Mouse (Mus musculus): ENCODE data around the gene Rsph1. TPM values are rescaled to one million over a fixed set of nuclear protein-coding genes. Genes with fewer than 3 reads are reported as not detected.
A peak's percentile ranks its signal among the peaks of the same experiment; 100 is the strongest.

Gene Rsph1
- polyA plus RNA-seq, 1 experiment = 10.4 TPM

DNA sequence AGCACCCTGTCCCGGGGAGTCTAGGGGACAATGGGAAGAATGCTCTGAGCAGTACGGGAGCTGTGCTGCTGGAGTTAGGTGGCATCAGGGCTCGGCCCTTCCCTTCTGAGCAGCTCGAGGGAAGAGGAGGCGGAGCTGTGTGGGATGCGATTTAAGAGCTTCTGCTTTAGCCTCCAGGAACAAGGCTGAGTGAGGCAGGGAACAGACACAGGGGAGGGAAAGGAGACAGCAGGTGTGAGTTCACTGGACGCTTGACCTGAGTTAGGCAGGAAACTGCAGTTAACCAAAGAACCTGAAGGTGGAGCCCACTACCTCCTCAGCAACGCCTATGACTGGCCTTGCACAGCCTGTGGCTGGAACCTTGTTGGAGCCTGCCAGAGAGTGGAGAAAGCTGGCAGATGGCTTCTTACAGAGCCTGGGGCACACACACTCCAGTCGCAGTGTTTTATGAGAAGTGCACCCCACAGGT, 22.7 kb downstream of the Rsph1 start:
- peak; percentile 74 for TF ChIP-seq CTCF (IDR thresholded peaks at IDR 0.05; ENCODE audit: control insufficient read depth, insufficient read depth, low read length)
- no peak for TF ChIP-seq POLR2A (IDR thresholded peaks at IDR 0.05; ENCODE audit: borderline replicate concordance, control insufficient read depth, low read depth, low read length)
- H3K27ac ChIP-seq (ENCODE audit: control insufficient read depth, insufficient read depth, low read depth, low read length, poor library complexity) = peak overlapping the region; percentile 47; the same call in 1 of the 2 replicates
- WGBS = 29% methylated on average over 9 of the region's 9 CpGs

DNA sequence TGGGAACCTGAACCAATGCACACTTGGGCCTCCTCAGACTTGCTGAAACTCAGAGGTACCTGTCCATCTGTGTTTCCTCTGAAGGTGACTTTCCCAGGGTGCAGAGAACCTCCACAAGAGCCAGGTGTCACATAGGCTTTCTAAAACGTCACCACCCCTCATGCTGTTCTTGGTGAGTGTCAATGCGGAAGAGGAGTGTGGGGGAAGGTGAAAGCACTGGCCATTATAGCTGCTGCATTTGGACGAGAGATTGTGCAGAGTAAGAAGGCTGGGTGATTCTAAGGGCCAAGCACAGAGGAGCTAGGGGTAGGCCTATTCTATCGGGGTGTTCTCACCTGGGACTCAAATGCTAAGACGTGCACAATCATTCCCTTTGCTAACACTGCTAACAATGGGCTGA, 23.2 kb downstream of the Rsph1 start:
- Histone ChIP-seq H3K4me1 (ENCODE audit: control insufficient read depth, insufficient read depth, low read length) (no peaks in the 10 kb centered on the region; the same call in 1 of the 2 replicates), H3K4me3 (replicated peaks; ENCODE audit: control insufficient read depth, low read depth, low read length) (no peak overlapping the region), H3K27ac (ENCODE audit: control insufficient read depth, insufficient read depth, low read depth, low read length, poor library complexity) (no peak overlapping the region)
- TF ChIP-seq POLR2A (IDR thresholded peaks at IDR 0.05; ENCODE audit: borderline replicate concordance, control insufficient read depth, low read depth, low read length) (no peak), CTCF (IDR thresholded peaks at IDR 0.05; ENCODE audit: control insufficient read depth, insufficient read depth, low read length) (no peak)
- WGBS = 74% methylated on average over 5 of the region's 5 CpGs

More for the DNA sequence above, 22.7 kb downstream of the Rsph1 start:
- H3K4me3 ChIP-seq (replicated peaks; ENCODE audit: control insufficient read depth, low read depth, low read length) = no peak overlapping the region
- H3K4me1 ChIP-seq (ENCODE audit: control insufficient read depth, insufficient read depth, low read length) = no peaks in the 10 kb centered on the region; the same call in 1 of the 2 replicates

DNA sequence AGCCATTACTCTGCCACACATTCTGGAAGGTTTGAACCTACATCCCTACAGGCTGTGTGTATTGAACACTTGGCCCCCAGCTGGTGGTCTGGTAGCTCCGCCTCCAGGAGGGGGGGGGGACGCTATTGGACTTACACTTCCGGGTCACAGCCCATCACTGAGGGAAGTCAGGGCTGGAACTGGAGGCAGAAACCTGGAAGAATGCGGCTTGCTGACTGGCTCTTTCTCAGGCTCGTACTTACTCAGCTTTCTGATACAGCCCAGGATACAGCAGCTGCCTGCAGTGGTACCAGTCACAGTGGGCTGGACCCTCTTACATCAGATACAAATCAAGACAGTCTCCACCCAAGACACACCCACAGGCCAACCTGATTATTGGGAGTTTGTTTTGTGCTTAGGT, 30.0 kb downstream of the Rsph1 start:
- H3K4me1 ChIP-seq (ENCODE audit: control insufficient read depth, insufficient read depth, low read length) = peaks cover 2% of the 10 kb centered on the region
- H3K27ac ChIP-seq (ENCODE audit: control insufficient read depth, insufficient read depth, low read depth, low read length, poor library complexity) = no peak overlapping the region
- 64% methylated on average over 5 of the region's 5 CpGs for WGBS
- TF ChIP-seq CTCF (IDR thresholded peaks at IDR 0.05; ENCODE audit: control insufficient read depth, insufficient read depth, low read length) = no peak
- TF ChIP-seq POLR2A (IDR thresholded peaks at IDR 0.05; ENCODE audit: borderline replicate concordance, control insufficient read depth, low read depth, low read length) = no peak
- no peak overlapping the region for H3K4me3 ChIP-seq (replicated peaks; ENCODE audit: control insufficient read depth, low read depth, low read length)

DNA sequence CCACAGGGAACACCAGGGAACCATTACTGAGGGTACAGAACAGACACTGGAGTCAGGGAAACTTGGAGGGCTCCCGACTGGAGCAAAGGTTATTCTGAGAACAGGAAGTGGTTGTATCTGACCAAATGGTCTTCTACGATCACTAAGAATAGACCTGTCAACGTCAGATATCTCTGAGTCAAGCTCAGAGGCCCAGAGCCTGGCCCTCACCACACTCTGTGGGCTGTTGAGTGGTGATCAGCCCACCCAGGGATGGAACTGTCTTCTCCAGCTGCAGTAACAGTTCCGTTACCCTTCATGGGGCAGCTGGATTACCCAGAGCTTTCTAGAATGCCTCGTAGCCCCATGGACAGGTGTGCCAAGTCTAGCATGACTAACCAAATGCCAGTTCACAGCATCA, 31.9 kb downstream of the Rsph1 start:
- peaks cover 2% of the 10 kb centered on the region; the same call in 1 of the 2 replicates for H3K4me1 ChIP-seq (ENCODE audit: control insufficient read depth, insufficient read depth, low read length)
- TF ChIP-seq POLR2A (IDR thresholded peaks at IDR 0.05; ENCODE audit: borderline replicate concordance, control insufficient read depth, low read depth, low read length) = no peak
- TF ChIP-seq CTCF (IDR thresholded peaks at IDR 0.05; ENCODE audit: control insufficient read depth, insufficient read depth, low read length) = no peak
- 25% methylated on average over 5 of the region's 5 CpGs for WGBS
- no peak overlapping the region for H3K27ac ChIP-seq (ENCODE audit: control insufficient read depth, insufficient read depth, low read depth, low read length, poor library complexity)
- H3K4me3 ChIP-seq (replicated peaks; ENCODE audit: control insufficient read depth, low read depth, low read length) = no peak overlapping the region

DNA sequence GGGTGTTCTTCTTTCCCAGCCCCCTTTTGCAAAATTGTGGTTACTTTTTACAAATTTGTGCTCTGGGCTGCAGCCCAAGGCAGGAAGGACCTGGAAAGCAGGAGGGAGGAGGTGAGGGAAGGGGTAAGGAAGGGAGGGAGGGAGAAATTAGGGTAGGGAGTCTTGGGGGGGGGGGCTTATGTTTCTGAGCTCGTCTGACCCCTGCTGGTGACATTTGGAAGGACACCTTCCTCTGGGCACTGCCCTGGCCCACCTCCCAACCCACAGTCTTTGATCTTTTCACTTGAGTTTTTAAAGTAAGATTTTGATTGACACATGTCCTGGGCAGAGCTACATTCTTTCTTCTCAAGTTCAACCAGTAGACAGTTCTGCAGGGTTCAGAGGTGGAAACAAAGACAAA, 34.4 kb downstream of the Rsph1 start:
- no peak overlapping the region for H3K27ac ChIP-seq (ENCODE audit: control insufficient read depth, insufficient read depth, low read depth, low read length, poor library complexity)
- peaks cover 2% of the 10 kb centered on the region; the same call in 1 of the 2 replicates for H3K4me1 ChIP-seq (ENCODE audit: control insufficient read depth, insufficient read depth, low read length)
- no peak overlapping the region for H3K4me3 ChIP-seq (replicated peaks; ENCODE audit: control insufficient read depth, low read depth, low read length)
- peak; percentile 49 for TF ChIP-seq CTCF (IDR thresholded peaks at IDR 0.05; ENCODE audit: control insufficient read depth, insufficient read depth, low read length)
- no peak for TF ChIP-seq POLR2A (IDR thresholded peaks at IDR 0.05; ENCODE audit: borderline replicate concordance, control insufficient read depth, low read depth, low read length)
- 0% methylated on average over 1 of the region's 1 CpGs for WGBS

DNA sequence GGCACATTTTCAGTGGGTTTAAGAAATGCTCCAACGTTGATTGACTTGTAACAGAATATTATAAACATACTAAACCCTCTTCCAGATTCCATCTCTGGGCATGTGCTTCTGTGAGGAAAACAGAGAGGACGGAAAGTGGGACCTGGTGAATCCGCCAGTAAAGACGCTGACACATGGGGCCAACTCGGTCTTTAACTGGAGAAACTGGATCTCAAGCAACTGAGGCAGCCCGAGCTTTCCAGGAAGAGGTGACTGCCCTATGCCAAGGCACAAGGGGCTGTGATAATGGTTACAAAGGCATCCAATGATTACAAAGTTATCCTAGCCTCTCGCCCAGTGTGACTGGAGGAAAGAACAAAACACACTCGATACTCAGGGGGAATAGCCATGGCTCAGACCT, 36.0 kb downstream of the Rsph1 start:
- Histone ChIP-seq H3K4me1 (ENCODE audit: control insufficient read depth, insufficient read depth, low read length) (peaks cover 2% of the 10 kb centered on the region; the same call in 1 of the 2 replicates), H3K4me3 (replicated peaks; ENCODE audit: control insufficient read depth, low read depth, low read length) (no peak overlapping the region), H3K27ac (ENCODE audit: control insufficient read depth, insufficient read depth, low read depth, low read length, poor library complexity) (no peak overlapping the region)
- 82% methylated on average over 8 of the region's 8 CpGs for WGBS
- TF ChIP-seq CTCF (IDR thresholded peaks at IDR 0.05; ENCODE audit: control insufficient read depth, insufficient read depth, low read length) (no peak), POLR2A (IDR thresholded peaks at IDR 0.05; ENCODE audit: borderline replicate concordance, control insufficient read depth, low read depth, low read length) (no peak)

DNA sequence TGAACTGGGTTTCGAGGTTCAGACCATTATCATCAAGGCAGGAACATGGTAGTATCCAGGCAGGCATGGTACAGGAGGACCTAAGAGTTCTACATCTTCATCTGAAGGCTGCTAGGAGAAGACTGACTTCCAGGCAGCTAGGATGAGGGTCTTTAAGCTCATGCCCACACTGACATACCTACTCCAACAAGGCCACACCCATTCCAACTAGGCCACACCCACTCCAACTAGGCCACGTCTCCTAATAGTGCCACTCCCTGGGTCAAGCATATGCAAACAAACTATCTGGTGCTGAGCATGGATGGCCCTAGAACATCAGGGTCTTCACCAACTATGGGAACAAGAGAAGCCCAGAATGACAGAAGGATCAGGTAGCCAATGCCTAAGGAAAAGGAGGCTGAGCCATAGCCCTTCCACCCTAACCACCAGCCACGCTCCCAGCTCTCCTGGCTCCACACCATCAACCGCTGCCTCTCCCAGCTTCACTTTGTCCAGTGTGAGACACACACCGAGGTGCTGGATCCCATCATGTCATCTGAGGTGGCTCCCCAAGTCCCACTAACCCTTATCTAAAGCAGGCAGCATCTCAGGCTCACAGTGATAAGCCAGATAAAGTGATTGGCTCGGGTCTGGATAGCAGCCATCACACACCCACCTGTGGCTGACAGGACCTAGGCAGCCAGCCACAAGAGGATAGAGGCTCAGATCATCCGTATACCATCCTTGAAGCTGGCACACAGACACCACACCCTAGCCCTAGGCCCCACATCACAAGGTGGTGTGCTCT, 38.8 kb downstream of the Rsph1 start:
- WGBS = 74% methylated on average over 7 of the region's 7 CpGs
- no peaks in the 10 kb centered on the region for H3K4me1 ChIP-seq (ENCODE audit: control insufficient read depth, insufficient read depth, low read length)
- no peak overlapping the region for H3K27ac ChIP-seq (ENCODE audit: control insufficient read depth, insufficient read depth, low read depth, low read length, poor library complexity)
- H3K4me3 ChIP-seq (replicated peaks; ENCODE audit: control insufficient read depth, low read depth, low read length) = no peak overlapping the region
- TF ChIP-seq POLR2A (IDR thresholded peaks at IDR 0.05; ENCODE audit: borderline replicate concordance, control insufficient read depth, low read depth, low read length) (no peak), CTCF (IDR thresholded peaks at IDR 0.05; ENCODE audit: control insufficient read depth, insufficient read depth, low read length) (no peak)

DNA sequence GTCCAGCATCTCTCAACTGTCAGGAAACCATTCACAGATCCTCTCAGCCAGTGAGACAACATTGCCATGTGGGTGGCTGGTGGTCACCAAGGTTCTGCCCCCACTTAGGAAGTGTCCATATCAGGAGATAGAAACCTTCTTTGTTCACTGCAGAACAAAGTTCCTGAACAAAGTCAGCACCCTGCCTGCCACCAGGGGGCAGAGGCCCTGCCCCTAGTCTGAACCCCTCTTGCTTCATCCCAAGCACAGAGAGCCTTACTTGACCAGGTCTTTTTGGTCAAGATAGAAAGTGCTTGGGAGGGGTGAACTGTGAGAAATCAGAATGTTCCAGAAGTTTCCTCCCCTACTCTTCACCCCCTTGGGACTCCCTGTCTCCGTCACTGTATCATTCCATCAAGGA, 41.3 kb downstream of the Rsph1 start:
- no peaks in the 10 kb centered on the region for H3K4me1 ChIP-seq (ENCODE audit: control insufficient read depth, insufficient read depth, low read length)
- 91% methylated on average over 1 of the region's 1 CpGs for WGBS
- TF ChIP-seq CTCF (IDR thresholded peaks at IDR 0.05; ENCODE audit: control insufficient read depth, insufficient read depth, low read length) (peak; percentile 59), POLR2A (IDR thresholded peaks at IDR 0.05; ENCODE audit: borderline replicate concordance, control insufficient read depth, low read depth, low read length) (no peak)

More for the DNA sequence above, 41.3 kb downstream of the Rsph1 start:
- H3K4me3 ChIP-seq (replicated peaks; ENCODE audit: control insufficient read depth, low read depth, low read length) = no peak overlapping the region
- H3K27ac ChIP-seq (ENCODE audit: control insufficient read depth, insufficient read depth, low read depth, low read length, poor library complexity) = no peak overlapping the region
